Mouse (Mus musculus) WW6 (cell line): Measurements from ENCODE around the gene Paqr8.

Experiments
- DNase-seq: peaks from one replicate; pipeline ENCODE4 v3.0.0-alpha.2; 2013; ENCODE audit warnings: low read depth, low spot score

The Paqr8 gene

DNA sequence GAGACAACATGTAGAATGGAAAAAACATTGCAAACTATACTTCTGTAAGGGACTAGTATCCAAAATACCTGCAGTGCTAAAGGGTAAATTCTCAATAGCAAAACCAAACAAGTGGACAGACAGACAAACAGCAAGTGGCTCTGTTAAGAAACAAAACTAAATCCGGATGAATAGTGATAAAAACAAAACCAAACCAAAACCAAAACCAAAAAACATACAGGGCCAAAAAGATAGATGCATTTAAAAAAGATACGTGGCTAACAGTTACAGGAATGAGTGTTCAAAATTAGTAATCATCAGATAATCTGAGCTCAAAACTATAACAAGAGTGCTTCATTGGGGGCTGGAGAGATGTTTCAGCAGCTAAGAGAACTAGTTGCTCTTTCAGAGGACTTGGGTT, 79.2 kb downstream of the Paqr8 start:
- DNase-seq = no peak

DNA sequence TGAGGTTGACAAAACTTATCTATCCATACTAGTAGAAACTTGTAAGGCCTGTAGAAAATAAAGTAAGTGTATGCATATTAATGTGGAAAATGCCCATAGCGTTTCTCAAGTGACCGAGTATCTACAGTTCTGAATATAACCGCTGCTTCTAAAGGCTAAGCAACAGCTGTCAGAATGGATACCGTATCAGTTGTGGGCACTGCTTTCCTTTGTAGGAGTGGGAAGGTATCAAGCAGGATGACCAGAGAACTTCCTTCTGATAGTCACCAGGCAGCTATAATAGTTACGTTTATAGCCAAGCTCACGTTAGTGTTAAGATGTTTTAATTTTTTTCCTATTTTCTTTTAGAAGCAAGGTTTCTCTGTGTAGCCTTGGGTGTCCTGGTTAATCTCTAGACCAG, 83.0 kb downstream of the Paqr8 start:
- DNase-seq = no peak

- DNase-seq = peak; percentile 20
These were observed 84.1 kb downstream of the Paqr8 start for GRCm38 (mm10) chr1:20974341-20975135.

DNA sequence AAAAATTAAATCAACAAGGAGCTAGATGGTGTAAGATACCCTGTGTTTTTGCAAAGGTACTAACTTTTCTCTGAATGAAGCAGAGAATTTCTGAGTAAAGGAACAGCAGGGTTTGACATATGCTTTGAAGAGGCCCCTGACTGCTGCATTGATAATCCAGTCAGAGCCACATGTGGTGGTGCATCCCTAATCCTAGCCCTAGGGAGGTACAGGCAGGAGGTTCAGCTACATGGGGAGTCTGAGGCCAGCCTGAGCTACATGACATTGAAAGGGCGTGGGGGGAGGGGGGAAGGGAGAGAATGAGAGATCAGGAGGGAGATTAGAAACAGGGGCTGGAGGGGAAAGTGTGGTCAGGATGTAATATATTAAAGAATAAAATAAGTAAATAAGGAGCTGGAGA, 90.1 kb downstream of the Paqr8 start:
- DNase-seq = no peak

DNA sequence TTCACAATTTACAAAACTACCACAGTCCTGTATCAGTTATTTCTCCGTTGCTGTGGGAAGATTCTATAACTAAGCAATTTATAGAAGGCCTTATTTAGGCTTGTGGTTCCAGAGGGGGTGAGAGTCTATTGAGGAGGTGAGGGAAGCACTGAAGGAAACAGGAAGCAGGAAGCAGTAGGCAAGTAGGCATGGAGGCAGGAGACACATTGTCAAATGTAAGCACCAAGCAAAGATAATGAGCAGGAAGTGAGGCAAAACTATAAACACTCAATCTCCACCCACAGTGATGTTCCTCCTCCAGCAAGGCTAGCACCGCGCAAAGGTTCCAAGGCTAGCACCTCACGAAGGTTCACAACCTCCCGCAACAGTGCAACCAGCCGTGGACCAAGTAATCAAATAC, 91.4 kb downstream of the Paqr8 start:
- DNase-seq = no peak

DNA sequence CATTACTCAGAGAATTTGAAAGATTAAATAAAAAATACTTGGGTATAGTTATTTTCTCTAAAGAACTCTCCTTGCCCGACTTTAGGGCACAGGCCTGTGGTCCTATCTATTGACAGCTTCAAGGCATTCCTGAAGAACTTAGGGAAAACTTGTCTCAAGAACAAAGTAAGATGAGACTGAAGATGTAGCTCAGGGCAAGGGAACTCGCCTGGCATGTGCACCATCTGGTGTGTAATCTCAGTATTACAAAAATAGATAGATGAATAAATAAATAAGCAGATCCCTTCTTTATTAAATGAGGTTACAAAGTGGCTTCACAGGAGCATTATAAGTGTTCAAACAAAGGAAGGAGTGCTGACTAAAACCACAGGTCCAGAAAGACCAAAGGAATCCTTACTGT, 93.7 kb downstream of the Paqr8 start:
- DNase-seq = no peak

DNA sequence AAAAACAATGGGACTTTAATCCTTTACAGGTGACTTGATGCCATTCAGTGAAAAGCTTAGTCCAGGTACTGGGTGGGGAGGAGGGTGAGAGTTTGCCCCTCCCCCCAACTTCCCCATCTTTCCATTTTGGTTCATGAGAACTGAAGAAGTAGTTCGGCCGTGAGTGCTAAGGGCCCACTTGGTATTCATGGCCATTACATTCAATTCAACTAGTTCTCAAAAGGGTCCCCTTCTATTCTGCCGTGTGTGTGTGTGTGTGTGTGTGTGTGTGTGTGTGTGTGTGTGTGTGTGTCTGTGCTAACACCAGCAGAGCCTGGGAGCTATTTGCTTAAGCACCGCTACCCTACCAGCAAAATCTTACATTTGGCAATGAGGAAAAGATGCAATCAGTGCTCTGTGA, 94.2 kb downstream of the Paqr8 start:
- no peak for DNase-seq

DNA sequence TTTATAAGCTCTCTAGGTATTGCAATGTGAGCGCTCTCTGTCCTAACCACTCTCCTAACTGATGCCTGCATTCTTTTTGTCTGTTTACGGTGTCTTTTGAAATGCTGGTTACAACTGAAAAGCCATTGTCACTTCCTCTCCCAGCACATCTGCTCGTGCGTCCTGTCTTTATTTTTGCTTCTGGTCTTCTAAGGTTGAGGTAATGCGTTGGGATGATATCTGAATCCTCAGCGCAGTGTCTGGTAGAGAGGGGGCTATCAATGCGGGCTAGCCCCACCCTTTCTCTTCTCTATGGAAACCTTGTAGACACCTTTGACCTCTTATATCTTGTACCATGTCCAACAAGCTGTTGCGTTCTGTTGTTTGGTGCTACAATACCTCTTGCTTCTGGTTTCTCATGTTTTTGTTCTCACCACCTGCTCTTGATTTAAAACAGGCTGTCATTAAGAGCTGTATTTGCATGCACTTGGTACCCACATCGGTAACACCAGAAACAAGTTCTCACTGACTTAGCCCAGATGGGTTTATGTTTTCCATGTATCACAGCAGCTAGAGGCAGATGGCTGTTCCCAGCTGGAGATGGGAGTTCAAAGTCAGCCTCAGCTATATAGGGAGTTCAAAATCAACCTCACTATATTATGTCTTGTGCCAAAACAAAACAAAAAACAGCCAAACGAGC, 96.1 kb downstream of the Paqr8 start:
- no peak for DNase-seq
